Comparison of ENCODE assay signal across 15 mouse cellular contexts in the genomic region with DNA sequence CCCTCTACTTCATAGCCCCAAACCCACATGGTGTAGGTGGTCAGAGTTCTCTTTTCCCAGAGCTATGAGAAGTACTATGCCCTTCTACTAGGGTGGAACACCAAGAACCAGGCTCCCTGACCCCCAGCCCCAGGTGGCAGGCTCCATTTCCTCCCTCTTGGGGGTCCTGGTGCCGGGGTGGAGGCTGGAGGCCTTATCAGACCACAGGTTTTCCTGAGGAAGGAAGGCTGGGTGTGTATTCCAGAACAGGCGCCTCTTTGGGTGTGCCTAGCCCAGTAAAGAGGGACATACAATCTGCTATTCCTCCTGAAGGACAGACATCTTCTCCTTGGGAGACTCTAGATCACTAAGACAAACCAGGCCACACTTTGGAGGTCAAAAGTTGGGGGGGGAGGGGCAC. TPM values are rescaled to one million over a fixed set of nuclear protein-coding genes. Genes with fewer than 3 reads are reported as not detected.
A peak's percentile ranks its signal among the peaks of the same experiment; 100 is the strongest.
DNase-seq lines count a peak whose midpoint lies in the region; TF ChIP-seq lines count a peak whose summit lies in the region.
"Had no signal": no experiment of that assay in that cellular context is flagged by ENCODE, and none has a peak within 500 bp of the region (broad histone marks: within the 10 kb centered on the region; RNA-seq: fewer than 3 reads in every experiment).

No protein-coding gene starts in this region.

- H3K4me3 ChIP-seq in gastrocnemius, adult 2 months, result no peak overlapping the region
- no peak overlapping the region for H3K4me3 ChIP-seq in left cerebral cortex, adult 2 months
- H3K4me3 ChIP-seq: midbrain, embryonic 15.5 days; neural tube, embryonic 12.5 days had no signal

- intact Hi-C loops in gastrocnemius, adult 2 months (cut with DNase I), result no loop called here
- intact Hi-C loops in left cerebral cortex, adult 2 months (cut with DNase I), result no loop called here
- intact Hi-C loops in left cerebral cortex, postnatal 10 days (cut with DNase I), result no loop called here
- intact Hi-C loops in heart, postnatal 36 days (cut with DNase I), result no loop called here

- peak; percentile 33 for DNase-seq in gastrocnemius, adult 2 months
- DNase-seq in gastrocnemius, postnatal 4 days (ENCODE audit: low spot score in 2 of 2), result no peak
- DNase-seq in left cerebral cortex, adult 2 months (ENCODE audit: extremely low spot score in 1 of 2, low spot score in 2 of 2), result no peak
- no peak for DNase-seq in left cerebral cortex, postnatal 10 days (ENCODE audit: extremely low spot score in 1 of 2, low spot score in 2 of 2)
- peak; percentile 36 to 48 for DNase-seq in heart, postnatal 36 days
- DNase-seq in lung, postnatal 4 days, result peak; percentile 27 to 58
- no peak for DNase-seq in right cerebral cortex, adult 2 months (ENCODE audit: low spot score in 2 of 2)
- DNase-seq in ovary, postnatal 36 days (ENCODE audit: low spot score), result no peak
- DNase-seq: cerebellum, adult 9-10 months had no signal

- no peak for TF ChIP-seq CTCF in gastrocnemius, adult 2 months (IDR thresholded peaks at IDR 0.05)
- TF ChIP-seq CTCF in left cerebral cortex, adult 2 months (IDR thresholded peaks at IDR 0.05), result no peak

- peak overlapping the region; percentile 87 for H3K27ac ChIP-seq in gastrocnemius, adult 2 months
- H3K27ac ChIP-seq in left cerebral cortex, adult 2 months, result peak overlapping the region; percentile 76; the same call in 1 of the 2 replicates
- H3K27ac ChIP-seq: macrophage; midbrain, embryonic 15.5 days; neural tube, embryonic 12.5 days had no signal

RNA-seq across cellular contexts. Expression of gene Zbtb46, which starts 11.1 kb away (rescaled TPM):
- 1 to 10 TPM; 4.9 to 6.7 TPM for total RNA-seq in gastrocnemius, adult 2 months (2021)
- 10 to 100 TPM; 10.1 to 12.0 TPM for total RNA-seq in gastrocnemius, postnatal 4 days (2021)
- total RNA-seq in left cerebral cortex, adult 2 months (2021), result 10 to 100 TPM; 12.0 to 13.7 TPM
- 10 to 100 TPM; 17.1 to 19.9 TPM for total RNA-seq in left cerebral cortex, postnatal 10 days (2021)
- 10 to 100 TPM; 12.4 to 12.9 TPM for total RNA-seq in heart, postnatal 36 days (2021)

RNA-seq across cellular contexts. Expression of gene Abhd16b, which starts 22.7 kb away (rescaled TPM):
- not detected for total RNA-seq in gastrocnemius, adult 2 months (2021)
- total RNA-seq in gastrocnemius, postnatal 4 days (2021), result not detected
- not detected for total RNA-seq in left cerebral cortex, adult 2 months (2021)
- not detected for total RNA-seq in left cerebral cortex, postnatal 10 days (2021)
- not detected for total RNA-seq in heart, postnatal 36 days (2021)
- total RNA-seq: G1E; granulocyte monocyte progenitor cell, adult 5-6 weeks; layer of hippocampus, postnatal 10 days had no signal

RNA-seq across cellular contexts. Expression of gene Tpd52l2, which starts 26.7 kb away (rescaled TPM):
- 10 to 100 TPM; 47.0 to 52.5 TPM for total RNA-seq in gastrocnemius, adult 2 months (2021)
- 10 to 100 TPM; 86.8 to 93.0 TPM for total RNA-seq in gastrocnemius, postnatal 4 days (2021)
- 10 to 100 TPM; 73.2 to 76.3 TPM for total RNA-seq in left cerebral cortex, adult 2 months (2021)
- total RNA-seq in left cerebral cortex, postnatal 10 days (2021), result 10 to 100 TPM; 75.5 to 77.2 TPM
- 10 to 100 TPM; 62.9 to 67.7 TPM for total RNA-seq in heart, postnatal 36 days (2021)

RNA-seq across cellular contexts. Expression of gene Dnajc5, which starts 50.0 kb away (rescaled TPM):
- total RNA-seq in gastrocnemius, adult 2 months (2021), result 10 to 100 TPM; 43.7 to 46.6 TPM
- 10 to 100 TPM; 84.7 to 88.0 TPM for total RNA-seq in gastrocnemius, postnatal 4 days (2021)
- total RNA-seq in left cerebral cortex, adult 2 months (2021), result 100 to 1,000 TPM; 288 to 300 TPM
- total RNA-seq in left cerebral cortex, postnatal 10 days (2021), result 100 to 1,000 TPM; 320 to 333 TPM
- total RNA-seq in heart, postnatal 36 days (2021), result 10 to 100 TPM; 58.4 to 68.6 TPM

Comparison
In these comparisons a context has a peak if more than half of its experiments do, and no peak if none do; other contexts are left out.
1. DNase-seq: peak in gastrocnemius, adult 2 months (single experiment), heart, postnatal 36 days (2 of 2) and lung, postnatal 4 days (2 of 2); none in gastrocnemius, postnatal 4 days (0 of 2), left cerebral cortex, adult 2 months (0 of 2), left cerebral cortex, postnatal 10 days (0 of 2), right cerebral cortex, adult 2 months (0 of 2) and ovary, postnatal 36 days (single experiment).